Mouse (Mus musculus): ENCODE measurements around the gene Cilp2. TPM values are rescaled to one million over a fixed set of nuclear protein-coding genes. Genes with fewer than 3 reads are reported as not detected.

Cilp2 gene
- 0.03 TPM for polyA plus RNA-seq (2021)

GRCm38 (mm10) chr8:69887289-69888243, at the start of gene Cilp2:
Cilp2 (minus strand) TSS chr8:69887687.
- POLR2A ChIA-PET: no interaction called here
- in situ Hi-C loops (cut with MboI; ENCODE audit: low pct_unique_long_range_greater_than_20kb): loop anchor here (25.0 kb wide), 1 partner anchor 550 kb away; no protein-coding TSS in a partner anchor
- ATAC-seq: no peak
- H3K27me3 ChIP-seq: peaks cover 3% of the 10 kb centered on the region
- DNase-seq (ENCODE audit: low read depth, low spot score): no peak
- CTCF ChIA-PET: no interaction called here
- TF ChIP-seq CTCF (IDR thresholded peaks at IDR 0.05): no peak

GRCm38 (mm10) chr8:69936050-69936794, 48.7 kb upstream of the Cilp2 start:
- ChIA-PET POLR2A (interaction anchor here (0.7 to 1.2 kb wide), 2 partner anchors 31 to 60 kb away, joined by 3 to 5 read pairs; partner anchors contain the start of gene Gatad2a), CTCF (interaction anchor here (1.0 to 1.4 kb wide), 2 partner anchors 17 to 36 kb away, joined by 3 to 4 read pairs; no protein-coding TSS in a partner anchor)
- no peak for TF ChIP-seq CTCF (IDR thresholded peaks at IDR 0.05)
- in situ Hi-C loops (cut with MboI; ENCODE audit: low pct_unique_long_range_greater_than_20kb): no loop called here
- H3K27me3 ChIP-seq: no peaks in the 10 kb centered on the region
- ATAC-seq (peak; percentile 29), DNase-seq (ENCODE audit: low read depth, low spot score) (no peak)

GRCm38 (mm10) chr8:69935431-69935830, 47.9 kb upstream of the Cilp2 start:
- ChIA-PET POLR2A (interaction anchor here (1.2 to 1.3 kb wide), 2 partner anchors 16 to 61 kb away, joined by 3 to 4 read pairs; partner anchors contain the start of gene Gatad2a), CTCF (interaction anchor here (1.4 kb wide), 2 partner anchors 28 to 36 kb away, joined by 4 read pairs; no protein-coding TSS in a partner anchor)
- ATAC-seq: no peak
- in situ Hi-C loops (cut with MboI; ENCODE audit: low pct_unique_long_range_greater_than_20kb): no loop called here
- DNase-seq (ENCODE audit: low read depth, low spot score): no peak
- no peak for TF ChIP-seq CTCF (IDR thresholded peaks at IDR 0.05)
- no peaks in the 10 kb centered on the region for H3K27me3 ChIP-seq

GRCm38 (mm10) chr8:69934582-69934981, 47.1 kb upstream of the Cilp2 start:
- ATAC-seq: no peak
- DNase-seq (ENCODE audit: low read depth, low spot score): no peak
- no peak for TF ChIP-seq CTCF (IDR thresholded peaks at IDR 0.05)
- in situ Hi-C loops (cut with MboI; ENCODE audit: low pct_unique_long_range_greater_than_20kb): loop anchor here (5.0 kb wide), 1 partner anchor 33 kb away; no protein-coding TSS in a partner anchor
- POLR2A ChIA-PET: interaction anchor here (1.0 to 1.3 kb wide), 2 partner anchors 10 to 15 kb away, joined by 4 read pairs; no protein-coding TSS in a partner anchor
- no peaks in the 10 kb centered on the region for H3K27me3 ChIP-seq
- CTCF ChIA-PET: interaction anchor here (1.4 to 1.5 kb wide), 2 partner anchors 24 to 29 kb away, joined by 3 to 4 read pairs; no protein-coding TSS in a partner anchor

DNA sequence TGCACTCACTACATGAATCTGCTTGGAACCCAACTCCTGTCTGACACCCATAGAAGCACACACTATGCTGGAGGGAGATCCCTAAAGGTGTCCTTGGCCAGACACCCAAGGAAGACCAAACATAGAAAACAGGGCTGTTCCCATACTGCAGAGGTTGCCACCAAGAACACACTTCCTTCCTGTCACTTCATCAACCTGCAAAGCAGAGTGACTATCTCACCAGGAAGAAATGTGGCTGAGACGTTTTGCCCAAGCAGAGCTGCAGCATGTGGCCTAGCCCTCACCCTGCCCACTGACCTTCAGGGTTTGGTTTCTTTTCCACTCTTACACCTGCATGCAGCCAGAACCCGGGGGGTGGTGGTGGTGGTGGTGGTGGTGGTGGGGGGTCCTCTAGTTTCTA, 46.3 kb upstream of the Cilp2 start:
- TF ChIP-seq CTCF (IDR thresholded peaks at IDR 0.05): no peak
- ChIA-PET POLR2A (interaction anchor here (0.6 to 1.0 kb wide), 2 partner anchors 9 to 68 kb away, joined by 3 to 4 read pairs; no protein-coding TSS in a partner anchor), CTCF (interaction anchor here (1.4 to 1.7 kb wide), 3 partner anchors 14 to 25 kb away, joined by 3 to 4 read pairs (median 4); no protein-coding TSS in a partner anchor)
- DNase-seq (ENCODE audit: low read depth, low spot score): no peak
- no peaks in the 10 kb centered on the region for H3K27me3 ChIP-seq
- in situ Hi-C loops (cut with MboI; ENCODE audit: low pct_unique_long_range_greater_than_20kb): loop anchor here (5.0 kb wide), 1 partner anchor 33 kb away; no protein-coding TSS in a partner anchor
- no peak for ATAC-seq

DNA sequence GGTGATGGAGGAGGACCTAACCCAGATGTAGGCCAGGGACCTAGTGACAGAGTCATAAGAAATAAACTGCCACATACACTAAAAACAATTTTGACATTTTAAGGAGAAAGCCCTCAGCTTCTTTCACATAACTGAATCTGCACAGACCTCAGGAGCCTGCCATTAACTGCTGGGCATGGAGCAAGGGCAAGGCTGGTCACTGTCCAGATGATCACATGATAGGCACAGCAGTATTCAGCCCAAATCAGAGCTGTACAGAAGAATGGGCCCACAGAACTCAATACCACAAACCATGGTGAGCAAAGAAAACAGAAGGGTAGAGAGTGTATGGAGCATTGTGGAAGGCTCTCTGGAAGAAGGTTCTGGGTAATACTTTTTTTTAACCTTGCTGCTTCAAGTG, 39.4 kb upstream of the Cilp2 start:
- CTCF ChIA-PET: interaction anchor here (1.0 kb wide), 1 partner anchor 44 kb away, joined by 3 read pairs; no protein-coding TSS in a partner anchor
- POLR2A ChIA-PET: no interaction called here
- in situ Hi-C loops (cut with MboI; ENCODE audit: low pct_unique_long_range_greater_than_20kb): loop anchor here (5.0 kb wide), 1 partner anchor 70 kb away; the partner anchor contains the start of gene Gatad2a

DNA sequence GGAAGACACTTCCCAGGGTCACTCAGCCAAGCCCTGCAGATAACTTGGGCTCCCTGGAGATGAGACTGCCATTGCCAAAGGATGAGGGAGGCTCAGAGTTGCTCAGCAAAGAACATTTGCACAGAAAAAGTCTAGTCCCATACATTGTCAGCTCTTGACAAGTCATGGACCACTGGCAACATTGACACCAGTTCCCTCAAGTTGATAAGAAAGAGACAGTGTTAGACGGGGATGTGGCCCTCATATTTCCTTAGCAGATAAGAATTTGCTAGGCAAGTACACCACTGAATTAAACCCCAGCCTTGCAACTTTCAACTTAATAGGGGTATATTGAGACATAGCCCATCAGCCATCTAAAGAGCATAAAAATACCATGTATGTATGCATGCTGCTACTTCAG, 36.5 kb upstream of the Cilp2 start:
- ATAC-seq: no peak
- in situ Hi-C loops (cut with MboI; ENCODE audit: low pct_unique_long_range_greater_than_20kb): loop anchor here (25.0 kb wide), 1 partner anchor 238 kb away; the partner anchor contains the start of gene Tmem161a
- POLR2A ChIA-PET: interaction anchor here (1.2 kb wide), 1 partner anchor 10 kb away, joined by 4 read pairs; no protein-coding TSS in a partner anchor
- TF ChIP-seq CTCF (IDR thresholded peaks at IDR 0.05): no peak
- no peaks in the 10 kb centered on the region for H3K27me3 ChIP-seq
- CTCF ChIA-PET: interaction anchor here (1.6 to 9.3 kb wide), 2 partner anchors 14 to 77 kb away, joined by 3 to 88 read pairs; no protein-coding TSS in a partner anchor
- DNase-seq (ENCODE audit: low read depth, low spot score): no peak

More for the DNA sequence above, 39.4 kb upstream of the Cilp2 start:
- no peaks in the 10 kb centered on the region for H3K27me3 ChIP-seq
- TF ChIP-seq CTCF (IDR thresholded peaks at IDR 0.05): no peak
- no peak for ATAC-seq
- DNase-seq (ENCODE audit: low read depth, low spot score): no peak

DNA sequence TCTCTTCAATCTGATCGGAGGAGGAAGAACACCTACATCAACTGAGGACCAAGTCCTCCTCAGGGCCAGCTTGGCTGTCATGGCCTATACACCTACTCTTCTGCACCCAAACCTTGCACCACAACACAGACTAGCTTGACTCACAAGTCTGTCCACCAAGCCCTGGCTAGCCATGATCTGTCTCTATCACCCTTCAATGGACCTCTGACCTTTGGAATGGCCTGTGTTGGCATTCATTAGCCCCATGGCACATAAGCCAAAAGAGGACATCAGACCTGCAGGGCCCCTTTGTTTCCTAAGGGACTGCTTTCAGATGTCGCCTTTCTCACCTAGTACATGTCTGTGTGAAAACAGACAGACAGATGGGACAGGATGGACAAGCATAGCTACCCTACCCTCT, 33.7 kb upstream of the Cilp2 start:
- ATAC-seq (no peak), DNase-seq (ENCODE audit: low read depth, low spot score) (no peak)
- CTCF ChIA-PET: interaction anchor here (0.9 to 9.3 kb wide), 5 partner anchors 48 to 115 kb away, joined by 3 to 88 read pairs (median 4); no protein-coding TSS in a partner anchor
- POLR2A ChIA-PET: interaction anchor here (3.4 kb wide), 1 partner anchor 75 kb away, joined by 13 read pairs; the partner anchor contains the start of gene Gatad2a
- no peaks in the 10 kb centered on the region for H3K27me3 ChIP-seq
- no peak for TF ChIP-seq CTCF (IDR thresholded peaks at IDR 0.05)
- in situ Hi-C loops (cut with MboI; ENCODE audit: low pct_unique_long_range_greater_than_20kb): loop anchor here (25.0 kb wide), 1 partner anchor 241 kb away; the partner anchor contains the start of gene Tmem161a

DNA sequence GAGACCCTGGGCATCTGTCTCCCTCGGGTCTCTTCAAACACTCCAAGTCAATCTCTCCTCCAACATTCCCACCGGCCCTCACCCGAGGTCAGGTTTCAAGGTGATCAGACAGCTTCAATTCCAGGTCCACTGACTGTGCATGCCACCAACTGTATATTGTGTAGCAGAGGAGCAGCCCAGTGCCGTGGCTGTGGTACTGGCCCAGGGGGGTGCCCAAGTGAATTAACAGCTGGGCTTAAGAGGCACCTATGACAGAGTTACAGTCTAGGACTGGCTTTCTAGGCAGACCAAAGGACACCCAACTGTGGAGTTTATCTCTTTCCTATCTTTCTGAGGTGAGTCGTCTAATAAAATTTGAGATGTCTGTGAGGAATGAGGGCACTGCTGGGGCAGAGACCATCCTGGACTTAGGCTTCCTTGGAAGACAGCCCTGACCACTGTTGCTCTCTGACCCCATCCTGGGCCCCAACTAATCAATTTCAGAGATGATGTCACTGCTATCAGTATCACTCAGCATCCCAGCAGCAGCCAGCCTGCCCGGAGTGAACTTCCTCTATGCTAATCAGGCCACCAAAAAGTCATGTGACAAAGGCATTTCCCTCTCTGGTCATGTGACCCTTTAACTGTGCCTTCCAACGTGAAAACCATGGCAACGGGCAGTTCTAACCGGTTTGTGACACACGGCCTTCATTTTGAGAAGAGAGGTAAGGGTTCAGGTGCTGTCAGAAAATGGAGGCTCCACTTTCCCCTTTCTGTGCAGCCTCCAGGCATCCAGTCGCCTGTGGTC, 32.6 kb upstream of the Cilp2 start:
- no peaks in the 10 kb centered on the region for H3K27me3 ChIP-seq
- in situ Hi-C loops (cut with MboI; ENCODE audit: low pct_unique_long_range_greater_than_20kb): loop anchor here (25.0 kb wide), 1 partner anchor 242 kb away; the partner anchor contains the start of gene Tmem161a
- ChIA-PET CTCF (interaction anchor here (0.8 to 9.3 kb wide), 16 partner anchors 10 to 101 kb away, joined by 3 to 88 read pairs (median 3); no protein-coding TSS in a partner anchor), POLR2A (interaction anchor here (0.8 to 3.4 kb wide), 4 partner anchors 12 to 76 kb away, joined by 3 to 13 read pairs (median 6); partner anchors contain the start of genes Gatad2a, Ndufa13 and Yjefn3)
- ATAC-seq (no peak), DNase-seq (ENCODE audit: low read depth, low spot score) (no peak)
- TF ChIP-seq CTCF (IDR thresholded peaks at IDR 0.05): no peak
